Mouse (Mus musculus) midbrain, embryonic 15.5 days (tissue): ENCODE data around the gene Psmb9. TPM values are rescaled to one million over a fixed set of nuclear protein-coding genes. Genes with fewer than 3 reads are reported as not detected.
"Not testable (repeated sequence)": the region's sequence is repeated elsewhere in the genome, so short reads cannot be mapped to it uniquely, and the experiment has no call there.

Experiments used
- ATAC-seq: fragments of 200-750 bp; cut with Nextera tagmentation; replicated peaks from 2 replicates; pipeline ENCODE4 v1.8.0; 2017; ENCODE audit warnings: moderate TSS enrichment
- H3K27ac ChIP-seq: fragments of 300-500 bp; sonication (generic); 2 replicates; pipeline ENCODE4 v1.5.1; 2015; ENCODE audit warnings: mild to moderate bottlenecking, inconsistent platforms
- H3K27me3 ChIP-seq: fragments of 300-500 bp; sonication (generic); replicated peaks from 2 replicates; pipeline ENCODE4 v1.6.1; 2015; ENCODE audit warnings: inconsistent platforms
- H3K36me3 ChIP-seq: fragments of 300-500 bp; sonication (generic); replicated peaks from 2 replicates; pipeline ENCODE4 v1.6.1; 2015; ENCODE audit warnings: inconsistent platforms
- H3K4me1 ChIP-seq: fragments of 300-500 bp; sonication (generic); 2 replicates; pipeline ENCODE4 v1.6.1; 2015; ENCODE audit warnings: inconsistent platforms
- H3K4me2 ChIP-seq: fragments of 300-500 bp; sonication (generic); 2 replicates; pipeline ENCODE4 v1.6.1; 2015; ENCODE audit warnings: inconsistent platforms, mild to moderate bottlenecking, moderate library complexity
- H3K4me3 ChIP-seq: fragments of 300-500 bp; sonication (generic); 2 replicates; pipeline ENCODE4 v1.5.1; 2015; ENCODE audit warnings: mild to moderate bottlenecking, inconsistent platforms
- H3K9ac ChIP-seq: fragments of 300-500 bp; sonication (generic); 2 replicates; pipeline ENCODE4 v1.6.1; 2015; ENCODE audit warnings: mild to moderate bottlenecking, inconsistent platforms
- H3K9me3 ChIP-seq: fragments of 300-500 bp; sonication (generic); 2 replicates; pipeline ENCODE4 v1.6.1; 2016; ENCODE audit warnings: inconsistent platforms
- WGBS: fragments of 180-500 bp; shearing (Covaris S2); methylation state at CpG from one replicate; pipeline ENCODE4 v1.1.7; 2015; ENCODE audit warnings: mixed read lengths; 5-methylcytosine and 5-hydroxymethylcytosine counted together
- polyA plus RNA-seq: library from polyadenylated mRNA; unstranded; fragments of >200 nt; fragmentation: Nextera tagmentation; extraction: Ambion mirVana; gene quantifications from 2 replicates; pipeline ENCODE4 v1.2.1, GENCODE M21; 2015

The Psmb9 gene
- 1.5 and 2.0 TPM in 2 replicates for polyA plus RNA-seq

GRCm38 (mm10) chr17:34187261-34187916, at the start of gene Psmb9, which contains the start of gene Tap1:
Gene Psmb9, minus strand, starts transcription at chr17:34187764.
Gene Tap1, plus strand, starts transcription at chr17:34187553.
- peak within 1 kb of the TSS; percentile 42 for H3K4me3 ChIP-seq
- H3K27ac ChIP-seq, result no peak within 1 kb of the TSS
- peak within 1 kb of the TSS; percentile 36 for H3K9ac ChIP-seq
- no peaks in the 10 kb centered on the region for H3K9me3 ChIP-seq
- H3K36me3 ChIP-seq, result no peaks in the 10 kb centered on the region
- peak; percentile 95 for ATAC-seq
- H3K4me1 ChIP-seq, result peaks cover 17% of the 10 kb centered on the region
- peaks cover 61% of the 10 kb centered on the region for H3K27me3 ChIP-seq
- peak within 1 kb of the TSS; percentile 73 for H3K4me2 ChIP-seq
- 0% methylated on average over 46 of the region's 46 CpGs for WGBS

- Histone ChIP-seq H3K4me1 (no peaks in the 10 kb centered on the region), H3K4me3 (no peak overlapping the region), H3K4me2 (no peak overlapping the region), H3K9ac (no peak overlapping the region), H3K36me3 (no peaks in the 10 kb centered on the region), H3K9me3 (no peaks in the 10 kb centered on the region), H3K27ac (no peak overlapping the region), H3K27me3 (no peaks in the 10 kb centered on the region)
- ATAC-seq, result no peak
- 84% methylated on average over 5 of the region's 5 CpGs for whole genome bisulfite sequencing
Measured at GRCm38 (mm10) chr17:34236691-34237090, 49.1 kb upstream of the Psmb9 start.

DNA sequence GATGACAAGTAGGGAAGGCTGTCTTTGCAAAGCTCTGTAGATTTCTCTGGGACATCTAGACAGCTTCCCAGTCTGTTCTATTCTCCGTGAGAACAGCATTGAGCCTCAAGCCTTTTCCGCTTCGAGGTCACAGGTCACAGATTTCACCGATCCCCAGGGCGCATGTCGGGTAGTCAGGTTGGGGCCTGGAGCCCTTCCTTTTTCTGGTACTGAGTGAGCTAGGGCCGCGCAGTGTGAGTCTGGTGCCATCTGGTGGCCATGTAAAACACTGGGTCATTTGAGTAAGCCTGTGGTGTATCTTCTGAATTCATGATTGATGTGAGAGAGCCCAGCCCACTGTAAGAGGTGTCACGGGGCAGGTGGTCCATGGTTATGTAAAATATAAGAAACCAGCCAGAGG, 47.4 kb upstream of the Psmb9 start:
- H3K4me3 ChIP-seq, result no peak overlapping the region
- no peaks in the 10 kb centered on the region for H3K4me1 ChIP-seq
- H3K27ac ChIP-seq, result no peak overlapping the region
- no peaks in the 10 kb centered on the region for H3K9me3 ChIP-seq
- WGBS, result 48% methylated on average over 9 of the region's 9 CpGs
- no peaks in the 10 kb centered on the region for H3K36me3 ChIP-seq
- ATAC-seq, result 0 out of 2 replicates have a peak, but pooled peaks have one; percentile 20
- no peak overlapping the region for H3K4me2 ChIP-seq
- H3K9ac ChIP-seq, result no peak overlapping the region
- no peaks in the 10 kb centered on the region for H3K27me3 ChIP-seq

GRCm38 (mm10) chr17:34232021-34232420, 44.5 kb upstream of the Psmb9 start:
- not testable (repeated sequence) for H3K4me1 ChIP-seq, H3K27ac ChIP-seq, H3K9ac ChIP-seq, ATAC-seq, H3K4me3 ChIP-seq, H3K4me2 ChIP-seq, H3K27me3 ChIP-seq, H3K9me3 ChIP-seq, H3K36me3 ChIP-seq
- 86% methylated on average over 6 of the region's 7 CpGs for WGBS

GRCm38 (mm10) chr17:34230971-34231370, 43.4 kb upstream of the Psmb9 start:
- not testable (repeated sequence) for ATAC-seq, H3K4me1 ChIP-seq, H3K4me3 ChIP-seq, H3K9me3 ChIP-seq, H3K27ac ChIP-seq, H3K27me3 ChIP-seq, H3K4me2 ChIP-seq, H3K9ac ChIP-seq, H3K36me3 ChIP-seq
- WGBS, result 92% methylated on average over 9 of the region's 9 CpGs

GRCm38 (mm10) chr17:34225911-34226310, 38.3 kb upstream of the Psmb9 start:
- H3K9me3 ChIP-seq, H3K27me3 ChIP-seq, H3K9ac ChIP-seq, H3K4me1 ChIP-seq, H3K4me2 ChIP-seq, ATAC-seq, H3K36me3 ChIP-seq, H3K27ac ChIP-seq, H3K4me3 ChIP-seq: not testable (repeated sequence)
- 96% methylated on average over 13 of the region's 23 CpGs for WGBS

- Histone ChIP-seq H3K9ac (no peak overlapping the region), H3K27me3 (no peaks in the 10 kb centered on the region), H3K4me3 (no peak overlapping the region), H3K4me1 (no peaks in the 10 kb centered on the region), H3K9me3 (no peaks in the 10 kb centered on the region), H3K27ac (no peak overlapping the region), H3K36me3 (no peaks in the 10 kb centered on the region), H3K4me2 (no peak overlapping the region)
- ATAC-seq, result no peak
- WGBS, result 95% methylated on average over 8 of the region's 8 CpGs
Measured at GRCm38 (mm10) chr17:34225426-34225825, 37.9 kb upstream of the Psmb9 start.

- no peak overlapping the region for H3K27ac ChIP-seq
- no peak overlapping the region for H3K4me3 ChIP-seq
- no peak for ATAC-seq
- no peaks in the 10 kb centered on the region for H3K36me3 ChIP-seq
- H3K9ac ChIP-seq, result no peak overlapping the region
- WGBS, result 94% methylated on average over 3 of the region's 3 CpGs
- H3K27me3 ChIP-seq, result no peaks in the 10 kb centered on the region
- no peaks in the 10 kb centered on the region for H3K4me1 ChIP-seq
- no peak overlapping the region for H3K4me2 ChIP-seq
- no peaks in the 10 kb centered on the region for H3K9me3 ChIP-seq
Measured at GRCm38 (mm10) chr17:34224816-34225215, 37.3 kb upstream of the Psmb9 start.

DNA sequence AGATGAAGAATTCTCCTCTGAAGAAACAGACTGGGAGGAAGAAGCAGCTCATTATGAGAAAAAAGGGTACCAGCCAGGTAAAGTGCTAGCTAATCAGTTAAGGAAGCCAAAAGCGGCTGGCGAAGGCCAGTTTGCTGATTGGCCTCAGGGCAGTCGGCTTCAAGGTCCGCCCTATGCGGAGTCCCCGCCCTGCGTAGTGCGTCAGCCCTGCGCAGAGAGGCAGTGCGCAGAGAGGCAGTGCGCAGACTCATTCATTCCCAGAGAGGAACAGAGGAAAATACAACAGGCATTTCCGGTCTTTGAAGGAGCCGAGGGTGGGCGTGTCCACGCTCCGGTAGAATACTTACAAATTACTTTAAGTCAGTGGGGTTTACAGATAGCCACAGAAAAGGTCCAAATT, 32.8 kb upstream of the Psmb9 start:
- H3K27ac ChIP-seq, H3K36me3 ChIP-seq, H3K4me1 ChIP-seq, H3K9ac ChIP-seq, H3K4me3 ChIP-seq, ATAC-seq, H3K4me2 ChIP-seq, H3K27me3 ChIP-seq, H3K9me3 ChIP-seq: not testable (repeated sequence)
- 96% methylated on average over 9 of the region's 16 CpGs for WGBS

DNA sequence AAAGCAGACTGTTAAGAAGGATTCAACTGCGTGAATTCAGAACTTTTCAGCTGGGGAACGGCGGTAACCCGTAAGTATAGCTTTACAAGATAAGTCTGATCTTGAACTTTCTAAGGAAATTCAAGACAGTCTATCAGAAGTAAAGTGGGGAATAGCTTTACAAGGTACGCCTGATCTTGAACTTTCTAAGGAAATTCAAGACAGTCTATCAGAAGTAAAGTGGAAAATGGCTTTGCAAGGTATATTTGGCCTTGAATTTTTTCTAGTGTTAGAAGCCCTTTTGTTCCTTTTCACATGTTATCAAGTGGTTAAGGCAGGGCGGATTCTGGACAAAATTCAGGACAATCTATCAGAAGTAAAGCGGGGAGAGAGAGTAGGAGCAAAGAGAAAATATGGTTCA, 32.2 kb upstream of the Psmb9 start:
- not testable (repeated sequence) for H3K27me3 ChIP-seq, H3K9me3 ChIP-seq, H3K9ac ChIP-seq, H3K36me3 ChIP-seq, H3K4me2 ChIP-seq, H3K4me1 ChIP-seq, H3K4me3 ChIP-seq, H3K27ac ChIP-seq, ATAC-seq
- 97% methylated on average over 3 of the region's 7 CpGs for WGBS

- not testable (repeated sequence) for H3K9ac ChIP-seq, H3K9me3 ChIP-seq, H3K4me1 ChIP-seq, ATAC-seq, H3K27ac ChIP-seq, H3K4me3 ChIP-seq, H3K27me3 ChIP-seq, H3K4me2 ChIP-seq, H3K36me3 ChIP-seq
- WGBS, result 92% methylated on average over 9 of the region's 11 CpGs
Measured at GRCm38 (mm10) chr17:34219096-34219495, 31.5 kb upstream of the Psmb9 start.

- Histone ChIP-seq H3K4me2 (no peak overlapping the region), H3K9me3 (no peaks in the 10 kb centered on the region), H3K27me3 (peaks cover 13% of the 10 kb centered on the region), H3K4me1 (peaks cover 7% of the 10 kb centered on the region; the same call in 1 of the 2 replicates), H3K27ac (no peak overlapping the region), H3K4me3 (no peak overlapping the region), H3K9ac (no peak overlapping the region), H3K36me3 (no peaks in the 10 kb centered on the region)
- WGBS, result 74% methylated on average over 11 of the region's 11 CpGs
- ATAC-seq, result no peak
Measured at GRCm38 (mm10) chr17:34218675-34219074, 31.1 kb upstream of the Psmb9 start.

- WGBS, result 87% methylated on average over 5 of the region's 5 CpGs
- no peak for ATAC-seq
- H3K27ac ChIP-seq, result no peak overlapping the region
Measured at GRCm38 (mm10) chr17:34217986-34218385, 30.4 kb upstream of the Psmb9 start.

More at GRCm38 (mm10) chr17:34217986-34218385, 30.4 kb upstream of the Psmb9 start:
- Histone ChIP-seq H3K27me3 (peaks cover 19% of the 10 kb centered on the region), H3K4me1 (peaks cover 7% of the 10 kb centered on the region; the same call in 1 of the 2 replicates), H3K4me2 (no peak overlapping the region), H3K9me3 (no peaks in the 10 kb centered on the region), H3K36me3 (no peaks in the 10 kb centered on the region), H3K9ac (no peak overlapping the region), H3K4me3 (no peak overlapping the region)
